Mouse (Mus musculus): Measurements from ENCODE around the gene Gm2004.
"Not testable (repeated sequence)": the region's sequence is repeated elsewhere in the genome, so short reads cannot be mapped to it uniquely, and the experiment has no call there.

The Gm2004 gene

GRCm38 (mm10) chr2:176149725-176150124 is at the start of gene Gm2004:
Gm2004 (minus strand) TSS chr2:176149825.
- not testable (repeated sequence) for DNase-seq

All from B cell, adult 2 months (primary cell).